Mouse (Mus musculus) thymus, adult 2 months (tissue): Measurements from ENCODE around the gene Kng1. TPM values are rescaled to one million over a fixed set of nuclear protein-coding genes. Genes with fewer than 3 reads are reported as not detected.
"Not testable (repeated sequence)": the region's sequence is repeated elsewhere in the genome, so short reads cannot be mapped to it uniquely, and the experiment has no call there.

Source experiments
- DNase-seq: peaks from one replicate; pipeline ENCODE4 v3.0.0; 2021
- H3K27ac ChIP-seq: fragments of 200-500 bp; 2 replicates; pipeline ENCODE4 v1.5.1; 2012; ENCODE audit warnings: low read length, control low read depth; ENCODE audit not compliant: control insufficient read depth, insufficient read depth
- H3K27me3 ChIP-seq: fragments of 200-500 bp; 2 replicates; pipeline ENCODE4 v1.6.1; 2012; ENCODE audit warnings: mild to moderate bottlenecking, low read length, moderate library complexity, mixed read lengths; ENCODE audit not compliant: control insufficient read depth, insufficient read depth
- H3K36me3 ChIP-seq: fragments of 200-500 bp; 2 replicates; pipeline ENCODE4 v1.6.1; 2012; ENCODE audit warnings: mild to moderate bottlenecking, low read length, moderate library complexity; ENCODE audit not compliant: control insufficient read depth, insufficient read depth
- H3K4me1 ChIP-seq: fragments of 200-500 bp; replicated peaks from 2 replicates; pipeline ENCODE4 v1.6.1; 2012; ENCODE audit warnings: low read length; ENCODE audit not compliant: control insufficient read depth, insufficient read depth
- H3K4me3 ChIP-seq: fragments of 200-500 bp; 2 replicates; pipeline ENCODE4 v1.5.1; 2012; ENCODE audit warnings: mild to moderate bottlenecking, low read length, control low read depth, moderate library complexity; ENCODE audit not compliant: control insufficient read depth, insufficient read depth
- CTCF ChIP-seq: fragments of 200-500 bp; IDR thresholded peaks from 2 replicates; pipeline ENCODE4 v1.5.1; 2012; ENCODE audit warnings: mild to moderate bottlenecking, control low read depth, low read length, moderate library complexity, borderline replicate concordance; ENCODE audit not compliant: control insufficient read depth, poor library complexity, insufficient read depth; ENCODE audit errors: extremely low read depth
- POLR2A ChIP-seq: fragments of 200-500 bp; IDR thresholded peaks from 2 replicates; pipeline ENCODE4 v1.6.1; 2012; ENCODE audit warnings: mild to moderate bottlenecking, low read length, control low read depth, moderate library complexity; ENCODE audit not compliant: control insufficient read depth, poor library complexity, insufficient read depth; ENCODE audit errors: extremely low read depth
- WGBS: fragments of 180-500 bp; shearing (Covaris S2); methylation state at CpG from one replicate; pipeline ENCODE4 v1.1.7; 2018; 5-methylcytosine and 5-hydroxymethylcytosine counted together
- polyA plus RNA-seq: library from polyadenylated mRNA; depleted of rRNA; stranded (reverse); fragments of >200 nt; gene quantifications from 2 replicates; pipeline ENCODE4 v1.2.3, GENCODE M21; 2012; rRNA removed

Kng1 gene
- 0.05 and 0.98 TPM in 2 replicates for polyA plus RNA-seq

DNA sequence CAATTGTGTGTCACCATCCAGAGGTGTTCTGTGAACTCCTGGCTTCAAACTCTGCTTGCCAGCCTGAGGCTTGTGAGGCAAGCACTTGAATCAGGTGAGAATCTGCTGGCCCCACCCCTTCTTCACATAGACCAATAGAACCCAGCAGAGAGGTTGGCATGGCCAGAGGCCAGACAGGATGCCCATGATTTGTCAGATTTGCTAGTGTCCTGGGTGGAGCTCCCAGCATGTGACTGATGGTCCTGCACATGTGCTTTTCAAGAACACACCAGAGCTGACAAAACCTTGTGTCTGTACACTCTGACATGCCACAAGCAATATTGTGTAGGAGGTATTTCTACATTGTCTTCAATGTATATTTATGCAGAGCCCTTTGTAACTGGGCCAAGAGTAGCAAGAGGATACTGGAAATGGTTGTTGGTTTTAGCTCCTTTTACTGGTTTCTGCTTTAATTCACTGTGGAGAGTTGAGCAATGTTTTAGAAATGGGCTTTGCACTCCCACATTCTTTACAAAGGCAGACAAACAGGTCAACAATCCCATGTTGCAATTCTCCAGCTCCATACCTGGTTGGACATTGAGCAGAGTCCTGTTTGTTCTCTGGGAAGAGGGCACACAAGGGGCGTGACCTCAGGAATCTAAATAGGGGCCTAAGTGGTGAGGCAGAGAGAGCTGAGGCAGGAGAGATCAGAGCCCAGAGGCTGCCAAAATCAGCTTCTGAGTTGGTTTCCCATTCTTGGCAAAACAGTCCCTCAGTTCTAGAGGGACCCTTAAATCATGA is at the start of gene Kng1:
Kng1 (plus strand) TSS at position 198 of the 780 bp plus-strand sequence.
- not testable (repeated sequence) for H3K4me3 ChIP-seq, H3K4me1 ChIP-seq, H3K27me3 ChIP-seq, H3K36me3 ChIP-seq, DNase-seq, H3K27ac ChIP-seq
- 83% methylated on average over 1 of the region's 1 CpGs for WGBS

GRCm38 (mm10) chr16:23013786-23014185 is 43.9 kb upstream of the Kng1 start:
- DNase-seq, H3K36me3 ChIP-seq, H3K4me3 ChIP-seq, H3K27ac ChIP-seq, H3K4me1 ChIP-seq, H3K27me3 ChIP-seq: not testable (repeated sequence)
- 85% methylated on average over 2 of the region's 2 CpGs for WGBS

DNA sequence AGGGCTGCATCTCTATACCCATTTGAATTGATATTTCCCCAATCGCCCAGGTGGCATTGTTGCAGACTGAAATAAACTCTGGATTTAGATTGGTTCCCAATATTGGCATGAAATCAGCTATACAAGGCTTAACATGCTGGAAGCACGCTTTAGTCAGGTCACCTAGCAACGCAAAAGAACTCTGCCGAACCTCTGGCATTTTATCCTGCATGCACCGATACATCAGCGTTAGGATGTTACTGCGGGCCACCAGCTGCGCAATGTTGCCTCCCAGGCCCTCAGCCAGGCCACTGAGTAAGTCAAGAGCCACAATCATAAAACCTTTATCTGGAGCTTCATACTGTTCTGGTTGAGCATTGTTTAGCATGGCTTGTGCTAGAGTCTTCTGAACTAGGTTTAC is 43.0 kb upstream of the Kng1 start:
- not testable (repeated sequence) for H3K4me3 ChIP-seq, DNase-seq, H3K36me3 ChIP-seq, H3K27ac ChIP-seq, H3K27me3 ChIP-seq, H3K4me1 ChIP-seq
- 92% methylated on average over 8 of the region's 8 CpGs for WGBS

- not testable (repeated sequence) for H3K27me3 ChIP-seq, DNase-seq, H3K36me3 ChIP-seq, H3K4me3 ChIP-seq, H3K4me1 ChIP-seq, H3K27ac ChIP-seq
- WGBS: 98% methylated on average over 1 of the region's 1 CpGs
Observed at GRCm38 (mm10) chr16:23020571-23020970, 37.1 kb upstream of the Kng1 start.

GRCm38 (mm10) chr16:23025111-23025510 is 32.6 kb upstream of the Kng1 start:
- 74% methylated on average over 6 of the region's 6 CpGs for WGBS
- Histone ChIP-seq H3K4me1 (no peaks in the 10 kb centered on the region), H3K4me3 (no peak overlapping the region), H3K36me3 (no peaks in the 10 kb centered on the region), H3K27ac (no peak overlapping the region), H3K27me3 (no peaks in the 10 kb centered on the region)
- no peak for DNase-seq
- TF ChIP-seq POLR2A (no peak), CTCF (no peak)

- DNase-seq: no peak
- no peak for TF ChIP-seq POLR2A
- no peak for TF ChIP-seq CTCF
- Histone ChIP-seq H3K4me1 (no peaks in the 10 kb centered on the region), H3K27ac (no peak overlapping the region), H3K4me3 (no peak overlapping the region), H3K27me3 (no peaks in the 10 kb centered on the region), H3K36me3 (no peaks in the 10 kb centered on the region)
Observed at GRCm38 (mm10) chr16:23026582-23026981, 31.1 kb upstream of the Kng1 start.

DNA sequence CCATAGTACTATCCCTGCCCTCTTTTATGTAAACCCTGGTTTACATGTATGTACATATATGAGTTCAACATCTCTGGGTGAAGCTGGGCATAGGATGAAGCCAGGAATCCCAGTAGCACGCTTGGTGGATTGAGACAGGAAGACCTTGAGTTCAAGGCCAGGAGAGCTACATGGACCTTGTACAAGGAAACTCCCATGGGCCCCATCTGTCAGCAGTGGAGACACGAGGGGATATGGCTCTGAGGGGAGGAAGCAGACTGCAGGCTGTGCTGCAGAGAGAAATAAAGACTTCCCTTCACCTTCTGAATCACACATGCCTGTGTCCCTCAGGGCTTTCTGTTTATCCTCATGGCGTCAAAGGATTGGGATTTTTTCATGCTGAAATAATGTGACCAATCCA is 30.3 kb upstream of the Kng1 start:
- H3K36me3 ChIP-seq, H3K27me3 ChIP-seq, H3K4me1 ChIP-seq, H3K4me3 ChIP-seq, H3K27ac ChIP-seq, DNase-seq: not testable (repeated sequence)
- WGBS: 54% methylated on average over 3 of the region's 3 CpGs

GRCm38 (mm10) chr16:23028966-23029600 is 28.6 kb upstream of the Kng1 start, which contains the start of gene Kng2:
Gene Kng2, minus strand, starts transcription at chr16:23029482.
- H3K36me3 ChIP-seq, H3K4me3 ChIP-seq, DNase-seq, H3K27me3 ChIP-seq, H3K27ac ChIP-seq, H3K4me1 ChIP-seq: not testable (repeated sequence)
- 87% methylated on average over 3 of the region's 3 CpGs for WGBS
